Mouse (Mus musculus) Patski (cell line): ENCODE measurements around the gene Ercc6l2. TPM values are rescaled to one million over a fixed set of nuclear protein-coding genes. Genes with fewer than 3 reads are reported as not detected.
"Not testable (repeated sequence)": the region's sequence is repeated elsewhere in the genome, so short reads cannot be mapped to it uniquely, and the experiment has no call there.

Source experiments
- ATAC-seq: fragments of 100-300 bp; one replicate; pipeline ENCODE4 v1.8.0; 2021
- CTCF ChIA-PET: fragments of 350-600 bp; sonication (Branson Sonifier 250); formaldehyde crosslinking; loops from one replicate; lab custom pipeline; 2022; ENCODE audit warnings: inconsistent platforms; lab: Charles Lee
- POLR2A ChIA-PET: fragments of 350-600 bp; sonication (Branson Sonifier 250); formaldehyde crosslinking; loops from one replicate; lab custom pipeline; 2022; ENCODE audit warnings: antibody characterized with exemption, inconsistent platforms; lab: Charles Lee
- DNase-seq: peaks from one replicate; pipeline ENCODE4 v3.0.0-alpha.2; 2011; ENCODE audit warnings: low read depth, low spot score
- H3K27me3 ChIP-seq: fragments of 371-371 bp; one replicate; pipeline ENCODE4 v1.5.1; 2021
- CTCF ChIP-seq: fragments of 100-300 bp; IDR thresholded peaks from one replicate; pipeline ENCODE4 v1.5.1; 2021
- in situ Hi-C: fragments of 300-500 bp; cut with MboI; formaldehyde crosslinking; loops from 3 replicates; pipeline ENCODE4 v1.11.1; 2018; ENCODE audit warnings: low pct_unique_long_range_greater_than_20kb, mixed read lengths
- polyA plus RNA-seq: library from polyadenylated mRNA; unstranded; gene quantifications from one replicate; pipeline ENCODE4 v1.2.3, GENCODE M21; 2021

The Ercc6l2 gene
- polyA plus RNA-seq, 1 experiment from 2014 or later: 22.5 TPM

DNA sequence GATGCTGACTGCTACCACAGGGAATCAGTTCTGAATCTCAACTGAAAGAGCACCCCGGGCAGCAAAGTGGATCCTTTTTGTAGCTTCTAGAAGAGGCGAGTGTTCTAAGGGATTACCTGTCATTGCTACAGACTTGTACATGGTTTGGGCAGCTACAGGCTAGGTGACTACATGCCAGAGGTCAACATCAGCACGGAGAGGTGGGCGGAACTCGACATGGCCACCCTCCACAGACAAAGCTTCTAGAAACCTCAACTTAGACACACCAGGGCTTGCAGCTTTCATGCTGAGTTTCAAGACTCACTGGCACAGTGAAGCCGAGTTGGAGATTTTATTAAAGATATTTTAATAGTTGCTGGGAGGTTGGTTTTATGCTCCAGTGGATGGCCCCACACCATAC lies 98.1 kb downstream of the Ercc6l2 start:
- no peak for TF ChIP-seq CTCF
- ChIA-PET POLR2A (no interaction called here), CTCF (interaction anchor here (1.0 to 1.2 kb wide), 2 partner anchors 16 to 35 kb away, joined by 3 read pairs; no protein-coding TSS in a partner anchor)
- in situ Hi-C loops: no loop called here
- H3K27me3 ChIP-seq: no peaks in the 10 kb centered on the region
- ATAC-seq (no peak), DNase-seq (no peak)

DNA sequence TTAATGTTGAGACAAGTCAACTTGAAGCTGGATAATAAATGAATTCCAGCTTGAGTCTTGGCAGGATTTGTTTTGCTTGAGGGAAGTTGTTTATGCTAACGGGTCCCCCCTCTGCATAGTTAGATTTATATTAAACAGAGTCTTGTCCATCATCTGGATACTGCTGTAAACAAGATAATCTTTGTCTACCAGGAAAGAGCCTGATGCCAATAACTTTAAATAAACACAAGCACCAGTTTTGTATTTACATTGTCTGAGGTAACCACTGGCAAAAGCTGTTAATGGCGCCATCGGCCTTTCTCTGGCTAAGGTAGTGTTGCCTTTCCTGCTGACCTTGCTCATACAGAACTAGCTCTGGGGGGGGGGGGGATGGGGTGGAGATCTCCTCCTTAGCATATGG lies 100.1 kb downstream of the Ercc6l2 start:
- TF ChIP-seq CTCF: no peak
- in situ Hi-C loops: no loop called here
- ChIA-PET POLR2A (interaction anchor here (0.6 kb wide), 1 partner anchor 42 kb away, joined by 3 read pairs; no protein-coding TSS in a partner anchor), CTCF (no interaction called here)
- ATAC-seq: no peak
- H3K27me3 ChIP-seq: no peaks in the 10 kb centered on the region
- no peak for DNase-seq

DNA sequence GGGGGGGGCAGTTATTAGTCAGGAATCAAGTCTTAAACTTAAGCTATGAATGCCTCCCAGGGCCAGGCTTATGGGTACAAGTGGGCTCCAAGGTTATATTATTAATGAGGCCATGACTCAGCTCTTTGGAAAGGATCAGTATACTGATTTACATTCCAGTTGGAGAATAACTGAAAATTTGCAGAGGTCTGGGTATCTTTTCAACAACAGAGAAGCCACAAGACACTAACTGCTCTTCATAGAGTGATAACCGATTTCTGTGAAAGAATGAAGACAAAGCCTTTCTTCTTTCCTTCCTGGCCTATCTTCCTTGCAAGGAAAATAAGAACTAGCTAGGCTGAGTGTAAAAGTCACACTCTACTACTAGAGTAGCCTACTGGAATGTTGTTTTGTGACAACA lies 100.6 kb downstream of the Ercc6l2 start:
- POLR2A ChIA-PET: no interaction called here
- no peak for ATAC-seq
- CTCF ChIA-PET: no interaction called here
- no peak for DNase-seq
- in situ Hi-C loops: no loop called here
- H3K27me3 ChIP-seq: no peaks in the 10 kb centered on the region
- TF ChIP-seq CTCF: no peak

DNA sequence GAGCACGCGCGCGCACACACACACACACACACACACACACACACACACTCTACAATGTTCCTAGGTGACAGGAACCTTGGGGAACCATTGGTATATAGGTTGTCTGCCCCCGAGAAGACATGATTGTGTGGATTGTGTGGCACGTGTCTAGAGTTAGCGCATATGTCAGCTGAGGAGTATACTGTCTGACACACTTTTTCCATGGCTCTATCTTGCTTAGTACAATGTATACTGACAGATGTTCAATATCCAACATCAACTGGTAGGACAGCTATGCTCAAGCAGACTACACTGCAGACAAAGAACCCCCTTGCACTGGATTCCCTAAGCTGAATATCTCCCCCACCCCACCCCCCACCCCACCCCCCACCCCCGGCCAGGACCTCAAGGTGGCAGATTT lies 101.5 kb downstream of the Ercc6l2 start:
- DNase-seq (no peak), ATAC-seq (no peak)
- in situ Hi-C loops: no loop called here
- no peaks in the 10 kb centered on the region for H3K27me3 ChIP-seq
- ChIA-PET POLR2A (no interaction called here), CTCF (interaction anchor here (1.5 kb wide), 1 partner anchor 73 kb away, joined by 4 read pairs; no protein-coding TSS in a partner anchor)
- no peak for TF ChIP-seq CTCF

DNA sequence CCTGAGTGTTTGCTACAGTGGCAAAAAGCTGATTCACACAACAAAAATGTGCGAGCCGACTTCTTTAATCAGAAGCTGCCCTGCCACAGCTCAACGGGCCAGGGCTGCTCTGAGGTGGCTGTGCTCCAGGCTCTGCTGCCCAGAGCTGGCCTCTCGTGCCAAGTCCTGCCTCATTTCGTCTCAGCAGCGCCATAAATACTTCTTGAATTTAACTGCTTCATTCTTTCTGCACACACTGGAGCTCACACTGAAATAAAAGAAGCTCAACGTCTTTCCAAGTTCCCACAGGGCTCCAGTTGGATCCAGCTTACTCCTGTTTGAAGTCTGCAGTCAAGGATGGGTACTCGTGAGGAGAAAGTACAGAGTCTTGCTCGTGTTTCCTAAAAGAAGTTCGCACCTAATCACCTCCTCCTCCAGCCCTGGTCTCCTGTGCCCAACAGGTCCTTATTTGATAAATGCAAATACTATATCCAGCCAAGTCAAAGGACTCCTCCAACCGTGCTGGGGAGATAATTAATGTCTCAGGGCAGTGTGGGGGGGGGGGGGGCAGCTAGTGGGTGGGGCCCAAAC lies 102.2 kb downstream of the Ercc6l2 start:
- TF ChIP-seq CTCF: no peak
- CTCF ChIA-PET: interaction anchor here (1.5 to 1.9 kb wide), 2 partner anchors 9 to 72 kb away, joined by 4 to 8 read pairs; no protein-coding TSS in a partner anchor
- H3K27me3 ChIP-seq: no peaks in the 10 kb centered on the region
- ATAC-seq (peak; percentile 94), DNase-seq (peak; percentile 85)
- POLR2A ChIA-PET: no interaction called here
- in situ Hi-C loops: no loop called here

DNA sequence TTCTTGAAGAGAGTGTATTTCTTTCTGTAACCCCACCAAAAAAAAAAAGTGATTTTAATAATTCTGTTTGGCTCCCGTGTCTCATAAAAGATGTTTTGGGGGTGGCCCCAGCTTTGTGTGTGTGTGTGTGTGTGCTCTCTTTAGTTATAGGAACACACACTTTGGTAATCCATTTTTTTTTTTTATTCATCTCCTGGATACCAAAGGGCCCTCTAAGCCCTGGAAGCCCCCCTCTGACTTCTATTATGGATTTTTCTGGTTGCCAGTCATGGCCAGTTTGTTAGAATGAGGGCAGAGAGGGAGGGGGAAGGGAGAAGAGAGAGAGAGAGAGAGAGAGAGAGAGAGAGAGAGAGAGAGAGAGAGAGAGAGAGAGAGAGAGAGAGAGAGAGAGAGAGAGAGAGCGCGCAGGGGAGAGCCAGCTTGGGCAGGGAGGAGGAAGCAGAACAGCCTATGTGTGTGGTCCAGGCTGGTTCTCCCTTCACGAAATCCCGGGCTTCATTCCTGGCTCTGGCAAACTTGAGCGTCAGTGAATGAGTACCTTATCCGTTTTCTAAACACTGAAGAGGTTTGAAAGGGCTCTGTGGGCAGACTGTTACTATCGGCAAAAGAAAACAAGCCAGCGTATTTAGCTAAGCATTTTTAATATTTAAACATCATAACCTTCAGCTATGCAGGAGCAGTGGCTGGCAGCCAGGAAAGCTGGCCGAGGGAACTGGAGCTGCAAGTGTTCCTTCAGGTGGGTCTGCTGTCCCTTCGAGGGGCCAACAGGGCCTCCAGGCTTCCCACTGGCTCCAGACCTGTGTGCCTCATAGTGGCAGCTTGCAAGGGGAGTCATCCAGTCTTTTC lies 103.0 kb downstream of the Ercc6l2 start:
- H3K27me3 ChIP-seq: no peaks in the 10 kb centered on the region
- in situ Hi-C loops: no loop called here
- ATAC-seq (peak; percentile 20), DNase-seq (peak; percentile 43)
- CTCF ChIA-PET: interaction anchor here (0.9 to 1.9 kb wide), 5 partner anchors 9 to 120 kb away, joined by 3 to 8 read pairs (median 3); no protein-coding TSS in a partner anchor
- POLR2A ChIA-PET: interaction anchor here (1.1 kb wide), 1 partner anchor 351 kb away, joined by 6 read pairs; no protein-coding TSS in a partner anchor
- no peak for TF ChIP-seq CTCF

DNA sequence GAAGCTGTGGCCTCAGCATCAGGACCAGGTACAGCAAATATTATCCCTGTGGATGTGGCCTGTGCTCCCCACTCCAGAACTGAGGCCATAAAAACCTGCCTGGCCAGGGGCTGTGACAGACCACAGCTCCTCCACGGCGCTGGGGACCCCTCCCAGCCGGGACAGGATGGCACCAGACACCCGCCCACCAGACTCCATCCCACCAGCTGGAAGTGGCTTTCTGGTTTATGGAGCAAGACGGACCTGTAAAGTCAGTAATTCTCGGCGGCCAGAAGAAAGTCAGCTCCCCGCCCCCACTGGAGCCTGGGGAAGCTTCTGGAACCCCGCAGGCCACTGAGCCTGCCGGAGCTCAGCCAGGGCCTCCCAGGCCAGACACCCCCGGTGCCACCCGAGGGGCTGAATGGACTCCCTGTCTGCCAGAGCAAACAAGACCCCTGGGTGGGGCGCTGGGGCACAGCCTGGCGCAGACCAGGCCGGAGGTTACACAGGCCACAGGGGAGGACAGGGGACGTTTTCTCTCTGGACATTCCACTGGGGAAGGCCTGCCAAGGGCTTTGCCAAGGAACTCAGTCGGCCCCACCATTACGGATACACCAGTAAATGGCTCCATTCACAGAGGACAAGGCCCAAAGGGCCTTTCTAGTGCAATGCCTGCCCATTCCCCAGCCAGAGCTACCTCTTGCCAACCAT lies 103.8 kb downstream of the Ercc6l2 start:
- ATAC-seq: peak; percentile 29
- in situ Hi-C loops: no loop called here
- ChIA-PET CTCF (interaction anchor here (0.9 to 1.9 kb wide), 5 partner anchors 8 to 119 kb away, joined by 3 to 8 read pairs (median 3); no protein-coding TSS in a partner anchor), POLR2A (interaction anchor here (1.1 kb wide), 1 partner anchor 352 kb away, joined by 6 read pairs; no protein-coding TSS in a partner anchor)
- peak; percentile 49 for DNase-seq
- TF ChIP-seq CTCF: no peak
- no peaks in the 10 kb centered on the region for H3K27me3 ChIP-seq

DNA sequence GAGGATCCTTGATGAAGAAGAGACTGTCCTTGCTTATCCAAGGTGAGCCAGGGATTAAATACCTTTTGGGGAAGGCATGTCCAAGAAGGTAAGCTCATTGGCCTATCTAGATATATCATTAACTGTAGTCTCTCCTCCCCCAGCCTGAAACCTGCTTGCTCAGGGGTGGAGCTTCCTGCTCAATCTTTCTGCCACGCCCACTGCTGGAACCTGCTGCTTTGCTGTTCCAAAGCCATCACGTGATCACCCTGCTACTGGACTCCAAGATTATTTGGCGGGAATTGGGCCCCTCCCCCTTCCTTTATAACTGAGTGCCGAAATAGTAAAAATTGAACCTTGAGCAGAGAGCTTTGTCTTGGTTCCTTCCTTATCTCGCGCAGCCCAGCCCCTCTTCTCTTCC lies 109.0 kb downstream of the Ercc6l2 start:
- ATAC-seq, H3K27me3 ChIP-seq, DNase-seq, in situ Hi-C loops, POLR2A ChIA-PET, CTCF ChIA-PET: not testable (repeated sequence)

DNA sequence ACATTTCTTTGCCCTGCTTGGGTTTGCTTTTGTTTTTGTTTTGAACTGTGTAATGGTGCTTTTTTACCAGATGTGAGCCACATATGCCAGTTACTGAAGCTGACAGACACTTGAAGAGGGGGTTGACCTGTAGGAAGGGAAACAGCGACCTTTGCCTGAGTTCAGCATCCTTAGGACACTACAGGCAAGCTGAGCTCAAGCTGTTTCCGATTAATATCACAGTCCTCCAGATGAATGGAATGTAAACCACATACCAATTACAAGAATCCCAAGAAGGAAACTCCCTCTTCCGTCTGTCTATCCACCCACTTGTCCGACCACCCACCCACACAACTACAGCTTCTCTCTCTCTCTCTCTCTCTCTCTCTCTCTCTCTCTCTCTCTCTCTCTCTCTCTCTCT lies 112.3 kb downstream of the Ercc6l2 start:
- ATAC-seq (no peak), DNase-seq (no peak)
- ChIA-PET POLR2A (no interaction called here), CTCF (interaction anchor here (2.3 kb wide), 1 partner anchor 10 kb away, joined by 8 read pairs; no protein-coding TSS in a partner anchor)
- in situ Hi-C loops: no loop called here
- no peaks in the 10 kb centered on the region for H3K27me3 ChIP-seq
- TF ChIP-seq CTCF: no peak

DNA sequence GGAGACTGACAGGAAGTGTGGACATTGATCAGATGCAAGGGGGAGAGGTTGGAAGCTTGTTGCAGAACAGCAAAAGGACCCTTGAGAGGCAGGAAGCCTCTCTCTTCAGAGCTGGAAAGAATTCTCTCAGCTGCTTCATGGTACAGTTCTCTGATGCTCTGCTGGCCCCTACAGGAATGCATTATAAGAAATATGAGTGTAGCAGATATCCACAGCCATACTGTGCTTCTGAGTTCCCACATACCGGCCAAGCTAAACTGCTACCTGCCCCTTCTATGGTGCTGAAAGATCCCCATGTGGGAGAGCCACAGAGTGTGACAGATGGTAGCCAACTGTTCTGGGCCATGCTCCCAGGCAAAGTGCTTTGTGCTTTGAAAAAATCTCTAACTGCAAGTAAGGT lies 114.3 kb downstream of the Ercc6l2 start:
- TF ChIP-seq CTCF: peak; percentile 43
- ChIA-PET CTCF (interaction anchor here (0.9 to 1.1 kb wide), 4 partner anchors 8 to 163 kb away, joined by 3 read pairs; no protein-coding TSS in a partner anchor), POLR2A (interaction anchor here (0.7 kb wide), 1 partner anchor 112 kb away, joined by 5 read pairs; no protein-coding TSS in a partner anchor)
- ATAC-seq (peak; percentile 37), DNase-seq (no peak)
- no peaks in the 10 kb centered on the region for H3K27me3 ChIP-seq
- in situ Hi-C loops: no loop called here
